Mouse (Mus musculus) T-cell, adult 2 months (primary cell): ENCODE measurements around the gene Heatr4.
"Not testable (repeated sequence)": the region's sequence is repeated elsewhere in the genome, so short reads cannot be mapped to it uniquely, and the experiment has no call there.

Experiments used
- DNase-seq: peaks from one replicate; pipeline ENCODE4 v3.0.0; 2022; ENCODE audit warnings: low spot score

Heatr4 gene

DNA sequence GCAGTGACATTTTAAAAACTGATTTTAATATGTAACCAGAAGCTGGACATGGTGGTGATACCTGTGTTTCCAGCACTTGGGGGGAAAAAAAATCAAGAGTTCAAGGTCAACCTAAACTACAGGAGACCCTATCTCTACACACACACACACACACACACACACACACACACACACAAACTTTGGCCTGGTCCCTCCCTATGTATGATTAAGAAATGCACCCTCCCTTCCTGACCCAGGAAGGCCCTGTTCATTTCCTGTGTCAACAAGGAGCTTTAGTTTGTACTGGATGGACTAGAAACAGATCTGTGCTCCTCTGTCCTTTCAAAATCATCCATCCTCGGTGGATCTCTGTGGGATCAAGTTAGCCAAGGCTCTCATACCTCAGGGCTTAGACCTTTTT lies 46.1 kb downstream of the Heatr4 start:
- not testable (repeated sequence) for DNase-seq

DNA sequence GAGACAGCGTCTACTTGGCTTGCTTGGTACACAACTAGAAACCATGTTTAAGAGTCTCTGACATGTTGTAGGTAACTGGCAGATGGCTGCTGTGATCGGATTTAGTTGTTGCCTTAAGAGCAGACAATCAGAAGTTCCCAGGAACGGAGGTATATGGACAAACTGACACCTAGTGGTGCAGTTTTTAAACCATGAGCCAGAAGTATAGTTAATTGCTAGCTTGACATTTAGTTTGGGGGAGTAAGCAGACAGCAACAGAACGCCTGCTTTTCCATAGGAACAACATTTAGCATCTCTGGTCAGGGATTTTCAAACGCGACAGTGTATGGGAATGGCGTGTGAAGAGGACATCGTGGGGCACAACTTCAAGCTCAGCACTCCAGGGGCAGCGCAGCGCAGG lies 47.1 kb downstream of the Heatr4 start:
- DNase-seq = no peak

DNA sequence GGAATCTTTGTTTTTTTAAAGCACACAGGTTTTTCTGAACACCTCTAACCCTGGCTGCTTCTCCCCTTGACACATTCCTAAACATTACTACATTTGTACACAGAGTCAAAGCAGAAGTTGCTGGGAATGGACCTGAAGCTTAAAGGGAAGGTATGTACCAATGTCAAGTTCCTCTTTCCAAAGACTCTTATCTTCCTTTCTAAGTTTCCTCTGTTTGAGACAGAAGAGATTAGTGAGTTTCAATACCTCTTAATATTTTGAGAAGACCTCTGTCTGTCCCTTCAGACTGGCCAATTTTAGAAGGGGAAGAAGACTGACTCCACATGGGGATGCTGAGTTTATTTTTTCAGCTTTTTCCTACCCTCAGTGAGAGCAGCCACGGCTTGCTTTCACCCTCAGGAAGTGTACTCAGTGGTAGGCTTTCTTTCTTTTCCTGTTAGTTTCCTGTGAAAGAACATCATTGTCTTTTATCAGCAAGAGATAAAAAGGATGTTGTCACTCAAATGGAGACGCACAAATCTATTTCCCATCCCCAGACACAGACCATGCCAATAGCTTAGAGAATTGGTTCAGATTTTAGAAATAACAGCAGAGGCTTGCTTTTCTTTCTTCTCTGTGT lies 55.4 kb downstream of the Heatr4 start:
- DNase-seq = peak; percentile 39

DNA sequence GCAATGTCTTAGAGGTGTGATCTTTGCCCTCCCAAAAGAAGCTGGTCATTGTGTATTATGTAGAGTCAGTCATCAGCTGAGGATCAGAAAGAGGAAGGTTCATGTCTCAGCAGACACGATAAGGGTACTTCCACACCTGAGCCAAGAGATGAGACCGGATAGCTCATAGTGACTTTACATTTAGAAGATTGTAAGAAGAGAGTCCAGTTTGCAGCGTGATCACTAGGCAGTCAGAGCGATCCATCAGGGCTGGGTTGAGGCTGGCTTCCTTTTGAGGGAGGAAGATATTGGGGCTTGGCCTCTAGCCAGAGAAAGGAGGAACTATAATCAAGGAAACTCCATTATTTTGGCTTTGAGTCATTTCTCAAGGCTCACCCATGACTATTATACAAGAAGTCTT lies 56.9 kb downstream of the Heatr4 start:
- no peak for DNase-seq

DNA sequence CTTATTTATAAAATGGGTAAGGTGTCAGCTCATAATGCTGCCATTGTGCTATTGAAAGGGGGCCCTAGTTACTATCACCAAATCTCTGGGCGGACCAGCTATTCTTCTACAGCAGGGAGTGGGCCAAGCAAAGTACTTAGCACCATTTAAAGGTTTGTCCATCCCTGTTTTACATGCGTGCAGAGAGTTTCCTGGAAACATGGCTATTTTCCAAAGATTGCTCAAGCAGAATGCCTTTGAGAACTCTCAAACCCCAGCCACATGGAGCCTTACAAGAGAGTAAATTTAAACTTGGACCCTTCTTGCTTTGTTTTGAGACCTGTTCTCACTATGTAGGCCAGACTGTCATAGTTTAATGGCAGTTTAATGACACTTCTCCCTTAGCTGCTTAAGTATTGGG lies 58.6 kb downstream of the Heatr4 start:
- no peak for DNase-seq

DNA sequence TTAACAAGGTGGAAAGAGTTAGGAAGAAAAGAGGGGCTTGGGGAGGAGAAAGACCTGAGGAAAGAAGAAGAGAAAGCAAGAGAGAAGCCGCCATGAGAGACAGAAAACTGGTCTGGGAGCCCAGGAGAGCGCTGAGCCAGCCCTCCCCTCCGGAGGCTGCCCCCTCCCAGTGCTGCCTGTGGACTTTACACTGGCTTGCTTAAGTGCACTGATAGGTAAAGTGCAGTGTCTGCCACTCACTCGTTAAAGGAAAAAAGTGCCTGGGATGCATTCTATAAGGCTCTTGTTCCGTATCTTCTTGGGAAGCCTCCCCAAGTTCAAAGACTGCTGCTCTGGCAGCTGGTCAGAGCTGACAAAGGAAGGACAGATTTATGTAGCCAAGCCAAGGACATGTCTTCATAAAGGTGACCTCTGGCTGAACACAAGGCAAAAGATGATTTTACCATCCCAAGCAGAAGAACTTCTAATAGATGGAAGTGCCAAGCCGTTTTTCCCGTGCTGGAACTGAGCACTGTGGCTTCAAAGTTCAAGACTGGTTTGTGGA lies 59.4 kb downstream of the Heatr4 start:
- no peak for DNase-seq

DNA sequence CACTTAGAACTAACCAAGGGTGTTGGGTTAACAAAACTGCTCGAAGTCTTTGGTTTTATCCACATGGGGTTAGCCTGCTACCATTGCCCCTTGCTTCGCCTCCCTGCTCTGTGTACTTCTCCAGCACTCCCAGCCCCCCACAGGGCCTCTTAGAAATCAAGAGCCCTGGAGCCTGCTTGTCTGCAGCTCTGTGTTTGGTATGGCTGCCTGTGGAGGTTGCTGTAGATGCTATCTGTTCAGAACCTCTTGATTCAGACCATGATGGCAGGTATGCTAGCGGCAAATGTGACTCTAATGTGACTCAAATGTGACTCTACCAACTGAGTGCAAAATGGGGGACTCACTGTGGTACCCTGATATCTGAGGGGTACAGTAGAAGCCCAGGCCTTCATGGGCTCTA lies 60.3 kb downstream of the Heatr4 start:
- DNase-seq = no peak

DNA sequence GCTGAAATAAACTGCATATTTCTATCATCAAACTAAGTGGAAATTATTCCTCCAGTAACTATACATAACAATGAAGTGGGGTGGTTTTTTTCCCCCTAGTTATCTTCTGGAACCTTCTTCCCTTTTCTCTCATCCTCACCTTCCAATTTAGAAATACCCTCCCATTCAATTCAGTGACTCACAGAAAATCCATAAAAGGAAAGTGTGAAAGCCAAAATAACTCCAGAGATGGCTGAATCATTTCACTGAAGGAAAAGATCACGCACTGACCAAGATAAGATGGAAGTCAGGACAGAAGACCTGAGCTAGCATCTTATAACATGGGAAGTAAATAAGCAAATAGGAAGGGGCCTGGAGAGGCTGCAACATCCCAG lies 61.2 kb downstream of the Heatr4 start:
- DNase-seq = no peak

DNA sequence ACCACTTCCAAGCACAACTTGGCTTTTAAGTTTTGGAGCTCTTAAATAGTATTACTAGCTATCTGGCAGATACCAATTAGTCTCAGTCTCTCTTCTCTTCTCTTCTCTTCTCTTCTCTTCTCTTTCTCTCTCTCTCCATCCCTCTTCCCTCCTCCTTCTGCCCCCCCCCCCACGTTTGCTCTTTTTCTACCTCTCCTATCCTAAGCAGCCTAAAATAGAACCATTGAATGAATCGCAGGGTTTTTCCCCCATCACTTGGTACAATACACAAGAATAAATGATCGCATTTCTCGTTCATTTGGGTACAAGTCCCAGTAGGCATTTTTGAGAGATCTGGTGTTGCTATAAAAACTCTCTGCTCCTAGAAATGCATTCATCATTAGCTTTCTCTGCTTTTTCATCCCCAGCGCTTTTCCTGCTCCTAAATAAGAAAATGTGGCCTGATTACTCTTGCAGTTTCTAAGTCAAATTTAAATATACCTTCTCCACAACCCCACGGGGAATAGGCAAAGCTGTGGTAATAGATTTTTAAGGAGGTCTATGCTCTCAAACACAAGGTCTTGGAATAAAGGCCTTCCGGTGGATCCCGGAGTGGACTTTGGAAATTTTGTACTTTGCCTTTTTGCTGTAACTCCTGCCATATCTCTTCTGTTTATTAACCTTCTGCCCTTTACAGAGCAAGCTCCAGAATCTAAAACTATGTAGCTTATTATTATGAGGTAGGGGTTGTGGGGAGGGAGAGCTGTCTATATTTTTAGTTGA lies 61.7 kb downstream of the Heatr4 start:
- DNase-seq = no peak

DNA sequence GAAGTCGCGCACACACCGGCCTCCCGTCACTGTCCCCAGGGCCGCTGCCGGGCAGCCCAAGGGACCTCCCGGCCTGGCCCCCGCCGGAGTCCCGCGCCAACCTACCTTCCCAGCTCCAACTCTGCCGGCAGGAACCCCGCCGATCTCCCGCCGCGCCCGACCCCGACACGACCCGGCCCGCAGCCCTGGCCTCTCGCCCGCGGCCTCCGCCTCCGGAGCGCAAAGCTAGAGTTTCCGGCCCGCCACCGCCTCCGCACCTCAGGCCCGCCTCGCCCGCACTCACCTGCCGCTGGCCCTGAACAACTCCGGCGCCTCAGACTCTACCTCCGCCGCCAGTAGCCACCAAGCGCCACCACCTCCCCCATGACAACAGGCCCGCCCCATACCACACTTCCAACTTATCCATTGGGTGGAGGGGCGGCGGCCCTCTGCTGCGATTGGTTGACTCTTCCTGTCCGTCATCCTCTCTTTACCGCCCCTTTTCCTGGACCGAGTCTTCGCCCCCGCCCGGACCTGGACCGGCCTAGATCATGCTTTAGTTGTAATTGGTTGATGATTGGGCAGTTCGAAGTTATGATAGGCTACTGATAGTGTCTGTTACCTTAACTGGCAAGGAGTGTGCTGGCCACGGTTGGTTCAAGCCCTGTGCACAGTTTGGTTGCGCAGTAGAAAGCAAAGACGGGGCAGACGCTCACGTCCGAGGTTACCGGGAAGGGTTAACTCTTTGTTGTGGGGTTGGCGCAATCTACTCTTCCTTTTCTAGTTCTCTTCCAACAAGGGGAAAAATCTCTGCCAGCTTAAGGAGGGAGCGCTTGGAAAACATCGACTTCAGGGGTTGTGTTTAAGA lies 62.9 kb downstream of the Heatr4 start, which contains the start of gene Numb:
Gene Numb, minus strand, starts transcription at position 400 of the 847 bp plus-strand sequence.
- peak; percentile 98 for DNase-seq

DNA sequence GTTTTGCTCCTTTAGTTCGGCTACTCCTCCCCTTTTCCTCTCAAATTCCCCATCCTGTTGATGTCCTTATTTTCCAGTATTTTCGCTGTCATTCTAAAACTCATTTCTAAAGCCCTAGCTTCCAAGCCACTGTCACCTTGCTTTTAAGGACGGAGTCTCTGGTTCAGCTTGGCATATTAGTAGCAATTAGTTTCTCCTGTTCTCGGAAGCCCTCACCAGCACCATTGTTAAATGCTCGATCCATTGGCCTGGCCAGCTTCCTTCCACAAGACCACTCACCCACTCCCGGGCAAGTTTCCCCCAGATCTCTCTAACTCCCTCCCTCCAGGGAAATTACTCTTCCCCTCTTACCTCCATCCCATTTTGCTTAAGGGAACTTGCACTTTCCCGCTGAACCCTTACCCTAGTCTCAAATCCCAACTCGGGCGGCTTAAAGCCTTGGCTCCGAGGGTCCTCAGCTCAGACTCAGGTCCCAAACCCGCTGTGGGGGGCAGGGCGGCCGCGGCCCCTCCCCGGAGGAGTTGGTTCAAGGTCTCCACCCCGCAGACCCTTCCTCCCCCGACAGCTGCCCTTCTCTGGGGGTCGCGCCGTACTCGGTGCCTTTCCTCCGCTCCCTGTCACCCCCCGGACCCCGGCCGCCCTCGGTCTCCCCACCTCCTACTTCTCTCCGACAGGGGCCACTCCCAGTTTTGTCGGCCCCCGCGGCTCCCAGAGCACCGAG lies 63.8 kb downstream of the Heatr4 start:
- no peak for DNase-seq

DNA sequence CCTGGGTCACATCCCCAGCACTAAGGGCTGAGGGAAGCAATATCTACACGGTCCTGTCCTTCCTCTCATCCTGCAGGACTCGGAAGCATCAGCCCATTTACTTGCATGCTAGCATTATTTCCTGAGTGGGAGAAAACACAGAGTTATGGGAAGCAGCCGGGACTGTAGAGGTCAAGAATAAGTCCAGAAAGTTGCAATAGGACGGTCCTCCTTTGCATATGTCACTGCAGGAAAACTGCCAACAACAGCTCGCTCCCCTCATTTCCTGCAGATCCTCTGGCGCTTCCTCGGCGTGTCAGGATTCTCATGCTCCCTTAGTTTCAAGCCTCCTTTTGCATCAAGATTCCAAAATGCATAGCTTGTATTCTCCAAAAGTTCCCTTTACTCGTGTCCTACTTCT lies 67.8 kb downstream of the Heatr4 start:
- DNase-seq = no peak

DNA sequence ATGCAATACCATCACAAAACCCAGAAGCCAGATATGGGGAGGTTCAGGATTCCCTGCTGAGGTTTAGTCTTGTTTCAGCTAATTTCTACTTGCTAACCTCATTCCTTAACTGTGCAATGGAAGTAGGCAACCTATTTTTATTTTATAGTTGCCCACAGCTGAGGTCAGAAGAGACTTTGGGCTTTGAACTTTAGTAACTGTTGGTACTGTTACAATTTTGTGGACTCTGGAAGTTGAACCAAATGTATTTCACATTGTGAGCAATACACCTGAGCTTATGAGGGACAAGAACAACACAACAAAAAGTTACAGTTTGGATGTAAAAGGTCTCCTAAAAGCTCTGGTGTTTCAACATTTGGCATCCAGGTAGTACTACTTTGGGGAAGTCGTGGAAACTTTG lies 69.9 kb downstream of the Heatr4 start:
- DNase-seq = no peak

DNA sequence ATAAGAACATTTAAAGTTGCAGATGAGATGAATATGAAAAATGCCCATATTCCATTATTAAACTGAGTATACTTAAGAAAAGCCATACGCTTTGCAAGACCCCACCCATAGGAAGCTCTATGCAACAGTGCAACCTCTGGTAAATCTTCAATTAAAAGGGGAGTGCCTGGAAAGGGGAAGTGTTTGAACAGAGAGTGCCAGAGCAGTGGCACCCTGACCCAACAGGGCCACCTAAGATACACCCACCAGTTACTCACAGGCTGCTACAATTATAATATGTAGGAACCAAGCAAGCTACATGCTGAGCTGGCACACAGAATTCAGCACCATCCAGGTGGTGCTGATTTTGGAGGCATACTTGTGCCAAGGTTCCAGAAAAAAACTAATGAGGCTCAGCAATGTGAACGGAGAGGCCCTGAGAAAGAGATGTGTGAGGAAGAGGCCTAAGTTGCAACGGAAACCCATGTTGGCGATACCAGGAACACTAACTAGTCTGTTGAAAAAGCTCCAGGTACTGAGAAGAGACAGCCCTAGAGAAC lies 70.4 kb downstream of the Heatr4 start:
- no peak for DNase-seq

DNA sequence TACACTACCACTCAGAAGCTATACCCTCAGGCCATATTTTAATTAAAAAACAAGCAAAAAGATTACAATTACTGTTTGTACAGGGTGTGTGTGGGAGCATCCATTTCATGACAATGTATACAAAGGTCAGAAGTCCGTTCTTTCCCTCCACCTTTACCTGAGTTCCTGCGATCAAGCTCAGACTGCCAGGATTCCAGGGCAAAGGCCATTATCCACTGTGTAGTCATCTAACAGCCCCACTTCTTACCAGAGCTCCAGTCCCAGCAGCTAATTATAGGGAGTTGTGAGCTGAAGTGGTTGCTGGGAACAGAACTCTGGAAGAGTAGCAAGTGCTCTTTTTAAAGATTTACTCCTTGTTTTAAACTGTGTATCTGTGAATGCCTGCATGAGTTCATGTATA lies 74.2 kb downstream of the Heatr4 start:
- no peak for DNase-seq
